Comparison of ENCODE assay signal across 24 mouse cellular contexts in the genomic region with DNA sequence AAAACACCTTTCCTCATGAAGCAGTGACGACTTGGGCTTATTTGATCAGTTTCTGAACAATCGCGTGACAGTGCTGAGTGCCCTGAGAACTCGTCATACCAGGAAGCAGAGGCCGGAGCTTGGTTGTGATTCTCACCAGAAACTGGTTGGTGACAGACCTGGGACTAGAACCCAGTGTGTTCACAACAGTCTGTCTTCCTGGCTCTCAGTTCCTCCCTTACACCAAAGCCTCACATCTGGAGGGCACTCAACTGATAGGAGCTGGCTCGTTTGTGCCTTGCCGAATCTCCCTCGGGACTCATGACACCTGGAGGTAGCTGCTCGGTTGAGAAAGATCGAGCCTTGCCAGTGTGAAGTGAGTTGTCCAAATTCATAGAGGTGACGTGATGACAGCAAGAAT.
"Had no signal": no experiment of that assay in that cellular context is flagged by ENCODE, and none has a peak within 500 bp of the region (broad histone marks: within the 10 kb centered on the region; RNA-seq: fewer than 3 reads in every experiment).

No protein-coding gene starts in this region.

- H3K27ac ChIP-seq: kidney, postnatal 0 days; limb, embryonic 10.5 days; limb, embryonic 13.5 days; liver, embryonic 12.5 days; liver, embryonic 15.5 days; lung, embryonic 15.5 days; midbrain, embryonic 10.5 days; midbrain, embryonic 13.5 days; neural tube, embryonic 13.5 days had no signal

- H3K4me2 ChIP-seq: limb, embryonic 13.5 days; liver, embryonic 12.5 days; liver, embryonic 15.5 days; lung, embryonic 15.5 days; midbrain, embryonic 13.5 days; neural tube, embryonic 13.5 days had no signal

- DNase-seq: kidney, adult 2 months; kidney, postnatal 25 days; layer of hippocampus, adult 9-11 months; liver; lung, adult 18-20 months; lung, postnatal 10 days; lung, postnatal 36 days; retina, postnatal 1 day; right cerebral cortex, postnatal 25 days; thymus, adult 18-20 months; thymus, postnatal 36 days had no signal

- H3K4me3 ChIP-seq: layer of hippocampus, adult 2 months; limb, embryonic 10.5 days; limb, embryonic 13.5 days; liver, embryonic 12.5 days; liver, embryonic 15.5 days; lung, embryonic 15.5 days; megakaryocyte, embryonic 14.5 days; midbrain, embryonic 10.5 days; midbrain, embryonic 13.5 days; myocyte; neural tube, embryonic 13.5 days had no signal

- ATAC-seq: liver, embryonic 12.5 days; midbrain, embryonic 13.5 days; midbrain, embryonic 16.5 days had no signal

- H3K27me3 ChIP-seq: limb, embryonic 13.5 days; liver, embryonic 12.5 days; liver, embryonic 15.5 days; lung, embryonic 15.5 days; megakaryocyte, embryonic 14.5 days; midbrain, embryonic 13.5 days; neural tube, embryonic 13.5 days had no signal

- H3K36me3 ChIP-seq: limb, embryonic 10.5 days; liver, embryonic 12.5 days; liver, embryonic 15.5 days; lung, embryonic 15.5 days had no signal

- H3K4me1 ChIP-seq: limb, embryonic 13.5 days; liver, embryonic 12.5 days; liver, embryonic 15.5 days; lung, embryonic 15.5 days; megakaryocyte, embryonic 14.5 days; midbrain, embryonic 10.5 days; midbrain, embryonic 13.5 days; neural tube, embryonic 13.5 days had no signal

- H3K9me3 ChIP-seq: limb, embryonic 10.5 days; limb, embryonic 13.5 days; liver, embryonic 12.5 days; liver, embryonic 15.5 days; lung, embryonic 15.5 days; megakaryocyte, embryonic 14.5 days; midbrain, embryonic 10.5 days; midbrain, embryonic 13.5 days; neural tube, embryonic 13.5 days had no signal

- H3K9ac ChIP-seq: limb, embryonic 13.5 days; liver, embryonic 12.5 days; liver, embryonic 15.5 days; lung, embryonic 15.5 days; midbrain, embryonic 13.5 days; neural tube, embryonic 13.5 days had no signal
